Comparison of ENCODE assay signal across 35 mouse cellular contexts in the genomic region with DNA sequence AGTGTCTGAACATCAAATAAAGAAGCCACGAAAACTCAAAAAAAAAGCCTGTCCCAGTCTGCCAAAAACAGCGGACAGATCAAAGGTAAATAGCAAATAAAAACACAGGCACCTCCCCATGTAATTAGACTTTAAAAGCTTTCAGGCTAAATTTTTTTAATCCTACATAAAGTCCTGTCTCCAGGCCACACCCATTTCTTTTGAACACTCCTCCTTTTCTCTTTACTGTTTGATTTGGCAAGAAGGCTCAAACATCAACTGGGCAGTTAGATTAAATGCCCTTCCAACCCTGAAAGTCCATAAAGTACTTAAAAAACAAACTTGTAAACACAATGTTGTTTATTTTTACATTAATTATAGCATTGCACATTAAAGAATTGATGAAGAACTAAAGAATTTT.
"Had no signal": no experiment of that assay in that cellular context is flagged by ENCODE, and none has a peak within 500 bp of the region (broad histone marks: within the 10 kb centered on the region; RNA-seq: fewer than 3 reads in every experiment).

No protein-coding gene starts in this region.

- H3K36me3 ChIP-seq: heart, embryonic 15.5 days; hindbrain, embryonic 10.5 days; hindbrain, embryonic 12.5 days; hindbrain, embryonic 13.5 days; hindbrain, embryonic 15.5 days; intestine, embryonic 15.5 days; kidney, embryonic 15.5 days had no signal

- H3K4me1 ChIP-seq: hindbrain, embryonic 10.5 days; hindbrain, embryonic 12.5 days; hindbrain, embryonic 13.5 days; hindbrain, embryonic 15.5 days; intestine, embryonic 15.5 days; kidney, embryonic 15.5 days had no signal

- ATAC-seq: hindbrain, embryonic 16.5 days; hindbrain, postnatal 0 days; inflammation-experienced regulatory T-cells, adult 6 months; intestine, embryonic 15.5 days; intestine, embryonic 16.5 days; intestine, postnatal 0 days had no signal

- H3K9me3 ChIP-seq: heart, embryonic 10.5 days; heart, embryonic 13.5 days; heart, embryonic 15.5 days; hindbrain, embryonic 10.5 days; hindbrain, embryonic 12.5 days; hindbrain, embryonic 13.5 days; hindbrain, embryonic 15.5 days; intestine, embryonic 15.5 days; kidney, embryonic 15.5 days had no signal

- H3K27me3 ChIP-seq: heart, embryonic 13.5 days; heart, embryonic 15.5 days; hindbrain, embryonic 12.5 days; hindbrain, embryonic 13.5 days; hindbrain, embryonic 15.5 days; intestine, embryonic 15.5 days; kidney, embryonic 15.5 days had no signal

- H3K27ac ChIP-seq: heart, adult 2 months; heart, embryonic 10.5 days; heart, embryonic 13.5 days; heart, embryonic 15.5 days; hindbrain, embryonic 10.5 days; hindbrain, embryonic 12.5 days; hindbrain, embryonic 13.5 days; hindbrain, embryonic 14.5 days; hindbrain, embryonic 15.5 days; hindbrain, postnatal 0 days; intestine, embryonic 15.5 days; kidney, embryonic 15.5 days; kidney, postnatal 0 days; layer of hippocampus, adult 2 months had no signal

- H3K4me2 ChIP-seq: heart, embryonic 11.5 days; heart, embryonic 13.5 days; heart, embryonic 15.5 days; hindbrain, embryonic 12.5 days; hindbrain, embryonic 13.5 days; hindbrain, embryonic 14.5 days; hindbrain, embryonic 15.5 days; intestine, embryonic 15.5 days; kidney, embryonic 15.5 days had no signal

- H3K9ac ChIP-seq: heart, embryonic 13.5 days; heart, embryonic 15.5 days; hindbrain, embryonic 12.5 days; hindbrain, embryonic 13.5 days; hindbrain, embryonic 14.5 days; hindbrain, embryonic 15.5 days; intestine, embryonic 15.5 days; kidney, embryonic 15.5 days had no signal

- DNase-seq: heart, adult 2 months; heart, postnatal 10 days; heart, postnatal 14 days; heart, postnatal 36 days; heart, postnatal 4 days; kidney, adult 11 months; kidney, adult 18-20 months; kidney, adult 2 months; kidney, adult 8-10 months; kidney, adult 9 months; kidney, postnatal 10 days; kidney, postnatal 14 days; kidney, postnatal 25 days; kidney, postnatal 36 days; kidney, postnatal 4 days; layer of hippocampus, adult 9-11 months; layer of hippocampus, postnatal 36 days had no signal

- H3K4me3 ChIP-seq: heart, adult 2 months; heart, embryonic 10.5 days; heart, embryonic 13.5 days; heart, embryonic 15.5 days; hindbrain, embryonic 10.5 days; hindbrain, embryonic 12.5 days; hindbrain, embryonic 13.5 days; hindbrain, embryonic 15.5 days; intestine, embryonic 15.5 days; kidney, embryonic 15.5 days; layer of hippocampus, adult 2 months had no signal
